Mouse (Mus musculus): ENCODE measurements around the gene Il10ra.

The Il10ra gene

DNA sequence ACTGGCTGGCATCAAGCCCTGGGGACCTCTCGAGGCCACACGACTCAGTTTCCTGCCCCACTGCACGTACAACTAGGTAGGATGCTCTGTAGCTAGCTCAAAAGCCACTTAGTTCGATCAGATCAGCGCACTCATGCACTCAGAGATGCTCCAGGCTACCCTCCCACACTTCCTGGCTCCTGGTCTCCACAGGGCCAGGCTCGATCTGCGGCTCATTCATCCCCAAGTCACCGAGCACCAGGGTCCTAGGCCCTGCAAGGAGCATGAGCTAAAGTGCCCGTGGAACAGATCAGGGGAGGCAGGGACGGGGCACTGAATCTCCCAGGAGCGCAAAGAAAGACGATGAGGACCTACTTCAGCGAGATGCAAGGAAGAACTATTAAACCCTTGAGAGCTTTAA is 9.9 kb downstream of the Il10ra start:
- no peak for DNase-seq (ENCODE audit: low read depth, low spot score)

DNA sequence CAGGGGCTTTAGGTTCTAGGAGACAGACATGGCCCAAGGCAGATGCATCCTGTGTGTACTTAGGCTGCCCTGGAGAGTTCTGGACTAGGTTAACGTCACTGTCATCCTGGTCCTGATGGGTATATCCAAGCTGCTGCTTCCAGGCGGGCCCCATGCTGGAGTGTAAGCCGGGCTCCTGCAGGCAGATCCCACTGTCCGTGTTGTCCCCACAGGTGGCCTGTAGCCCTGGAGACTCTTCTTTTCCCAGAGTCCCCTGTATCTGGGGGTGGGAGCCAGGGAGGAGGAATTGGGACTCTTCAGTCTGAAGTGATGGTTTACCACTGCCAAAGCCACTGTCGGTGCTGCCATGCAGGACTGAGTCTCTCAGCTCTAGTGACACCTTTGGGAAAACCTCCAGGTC is 13.0 kb downstream of the Il10ra start:
- DNase-seq (ENCODE audit: low read depth, low spot score), result no peak

DNA sequence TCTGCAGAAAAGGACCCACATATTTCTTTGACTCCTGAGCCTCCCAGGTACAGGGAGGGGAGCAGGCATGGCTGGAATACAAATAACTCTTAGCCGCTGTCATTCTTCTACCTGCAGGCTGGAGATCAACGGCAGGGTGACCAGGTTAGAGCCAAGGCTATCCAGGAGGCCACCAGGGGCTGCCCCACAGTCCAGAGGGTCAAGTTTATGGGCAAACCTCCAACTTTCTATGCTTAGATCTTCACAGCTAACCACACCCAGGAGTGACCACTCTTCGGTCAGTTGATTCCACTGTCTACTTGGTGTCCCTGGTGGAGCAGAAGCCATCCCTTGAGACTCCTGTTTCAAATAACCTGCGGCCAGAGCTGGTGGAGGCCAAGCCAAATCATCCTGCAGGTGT is 13.5 kb downstream of the Il10ra start:
- DNase-seq (ENCODE audit: low read depth, low spot score), result no peak

DNA sequence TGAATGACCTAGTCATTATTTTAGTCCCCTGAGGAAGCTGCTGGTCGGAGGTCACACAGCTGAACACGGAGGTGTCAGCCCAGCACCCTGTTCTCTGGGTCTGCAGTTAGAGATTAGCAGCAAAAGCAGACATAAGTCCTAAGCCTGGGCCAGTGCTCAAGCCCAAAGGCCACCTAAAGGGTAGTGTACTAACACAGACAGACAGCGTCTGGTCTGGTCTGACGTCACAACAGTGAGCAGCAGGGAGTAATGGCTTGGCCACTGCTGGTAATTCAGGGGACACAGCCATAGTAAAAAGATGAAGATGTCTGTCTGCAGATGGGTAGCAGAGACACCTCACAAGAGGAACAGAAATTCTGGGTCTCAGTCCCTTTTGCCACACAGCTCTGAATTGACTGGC is 14.3 kb downstream of the Il10ra start:
- DNase-seq (ENCODE audit: low read depth, low spot score), result no peak

DNA sequence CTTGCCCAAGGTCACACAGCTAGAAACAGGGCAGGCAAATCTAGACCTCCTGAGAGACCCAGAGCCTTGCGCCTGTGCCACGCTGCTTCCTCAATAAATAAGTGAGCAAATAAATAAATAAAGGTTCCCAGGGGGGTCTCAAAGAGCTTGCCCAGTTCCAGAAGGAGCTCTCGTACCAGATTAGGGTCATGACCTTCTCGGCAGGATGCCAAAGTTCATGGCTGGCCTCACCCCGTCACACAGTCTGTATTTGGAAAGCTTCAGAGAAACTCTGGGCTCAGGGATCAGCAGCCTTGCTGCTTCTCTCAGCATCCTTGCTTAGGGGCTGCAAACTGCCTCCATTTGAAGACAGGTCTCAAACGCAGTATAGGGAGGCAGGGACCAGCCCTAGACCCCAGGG is 14.9 kb downstream of the Il10ra start:
- DNase-seq (ENCODE audit: low read depth, low spot score), result no peak

DNA sequence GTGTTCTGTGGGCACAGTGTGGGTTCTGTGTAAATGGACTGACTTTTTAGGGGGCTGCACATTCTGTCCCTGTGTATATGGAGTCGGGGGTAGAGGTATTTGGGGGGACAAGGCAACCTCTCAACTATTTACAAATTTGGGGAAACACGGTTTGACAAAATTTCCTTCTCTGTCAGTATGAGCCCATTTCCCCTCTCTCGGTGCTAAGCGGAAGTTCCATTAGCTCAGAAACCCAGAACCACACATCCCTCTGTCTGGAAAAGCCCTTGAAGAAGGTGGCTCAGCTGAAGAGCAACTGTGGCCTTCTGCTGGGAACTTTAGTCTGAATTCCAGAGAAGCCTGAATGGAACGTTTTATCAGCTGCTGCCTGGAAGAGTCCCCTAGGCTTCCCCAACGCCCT is 16.6 kb downstream of the Il10ra start:
- no peak for DNase-seq (ENCODE audit: low read depth, low spot score)

DNA sequence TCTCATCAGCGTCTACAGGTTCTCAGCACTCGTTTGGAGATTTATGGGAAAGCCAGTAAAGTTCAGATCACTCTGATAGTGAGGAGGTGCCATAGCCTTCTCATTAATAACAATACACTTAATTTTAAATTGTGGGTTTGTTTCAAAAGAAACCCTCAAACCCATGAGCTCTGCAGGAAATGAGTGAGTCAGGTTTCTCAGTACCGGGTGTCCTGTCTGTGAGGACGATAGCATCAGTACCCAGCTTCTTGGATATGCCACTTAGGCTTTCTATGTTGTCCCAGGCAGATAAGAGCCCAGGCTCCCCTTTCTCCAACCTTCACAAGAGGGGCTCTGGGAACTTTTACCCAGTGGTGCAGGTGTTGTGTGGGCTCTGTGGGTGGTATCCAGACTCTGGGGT is 17.0 kb downstream of the Il10ra start:
- DNase-seq (ENCODE audit: low read depth, low spot score), result no peak

DNA sequence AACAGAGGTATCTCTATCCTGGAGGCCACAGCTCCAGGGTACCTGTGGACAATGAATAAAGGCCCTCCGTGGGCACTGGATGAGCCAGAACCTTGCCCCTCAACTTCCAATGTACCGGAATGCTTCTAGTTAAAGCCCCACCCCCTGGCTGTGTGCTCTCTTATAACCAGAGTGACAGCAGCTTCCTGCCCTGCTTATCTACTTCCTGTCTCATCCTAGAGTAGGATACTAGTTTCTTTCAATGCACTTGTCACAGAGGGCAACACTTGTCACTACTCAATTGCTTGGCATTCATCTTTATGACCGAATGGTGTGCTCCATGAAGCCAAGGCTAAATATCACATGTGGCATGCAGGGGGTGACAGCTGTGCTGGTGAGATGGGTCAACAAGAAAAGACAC is 17.7 kb downstream of the Il10ra start:
- no peak for DNase-seq (ENCODE audit: low read depth, low spot score)

DNA sequence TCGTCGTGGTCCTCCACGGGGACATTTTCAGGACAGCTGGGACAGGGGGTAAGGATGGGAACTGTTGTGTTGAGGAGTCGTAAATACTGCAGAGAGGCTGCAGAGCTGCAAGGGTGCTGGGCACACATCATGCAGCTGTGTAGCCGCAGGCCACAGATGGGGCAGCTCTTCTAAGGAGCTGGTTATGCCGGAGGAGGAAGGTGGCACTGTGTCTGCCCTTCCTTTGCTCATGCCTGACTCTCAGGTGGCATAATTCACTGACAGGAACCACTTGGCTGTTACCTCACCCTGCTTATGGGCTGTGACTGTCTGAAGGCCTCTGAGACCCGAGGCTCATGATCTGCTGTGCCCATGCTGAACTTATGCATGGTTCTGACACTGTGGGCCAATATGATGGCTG is 18.6 kb downstream of the Il10ra start:
- no peak for DNase-seq (ENCODE audit: low read depth, low spot score)

DNA sequence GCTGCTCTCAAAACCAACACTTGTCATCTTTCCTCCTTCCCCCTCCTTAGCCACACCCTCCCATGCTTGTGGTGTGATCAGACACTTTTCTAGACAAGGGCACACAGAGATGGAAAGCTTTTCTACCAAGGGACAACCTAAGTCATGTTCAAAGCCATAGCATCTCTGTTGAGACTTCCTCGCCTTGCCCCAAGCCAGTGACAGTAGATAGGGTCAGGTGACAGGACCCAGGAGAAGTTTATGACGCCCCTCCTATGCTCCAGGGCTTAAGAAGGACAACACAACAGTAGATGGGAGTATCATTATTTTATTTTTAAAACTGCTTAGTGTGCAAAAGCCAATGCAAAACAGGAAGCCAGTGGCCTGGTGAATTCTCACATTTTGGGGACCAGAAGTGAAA is 21.4 kb downstream of the Il10ra start:
- DNase-seq (ENCODE audit: low read depth, low spot score), result no peak

DNA sequence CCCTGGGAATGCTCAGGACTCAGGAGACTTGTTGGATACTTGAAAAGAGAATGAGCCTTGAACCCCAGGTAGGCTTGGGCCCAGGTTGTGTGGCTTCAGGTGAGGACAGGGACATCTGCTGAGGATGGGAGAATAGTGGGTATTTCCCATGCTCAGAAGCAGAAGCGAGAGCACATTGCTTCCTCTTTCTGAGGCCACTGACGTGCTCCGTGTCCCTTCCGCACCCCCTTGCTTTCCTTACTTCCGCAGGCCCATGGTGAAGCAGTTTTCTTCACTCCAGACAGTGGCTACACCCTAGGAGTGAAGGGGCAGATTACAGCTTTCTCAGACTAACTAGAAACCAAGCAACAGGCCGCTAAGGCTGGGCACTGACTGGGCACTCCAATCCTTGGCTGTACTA is 22.9 kb downstream of the Il10ra start:
- no peak for DNase-seq (ENCODE audit: low read depth, low spot score)

DNA sequence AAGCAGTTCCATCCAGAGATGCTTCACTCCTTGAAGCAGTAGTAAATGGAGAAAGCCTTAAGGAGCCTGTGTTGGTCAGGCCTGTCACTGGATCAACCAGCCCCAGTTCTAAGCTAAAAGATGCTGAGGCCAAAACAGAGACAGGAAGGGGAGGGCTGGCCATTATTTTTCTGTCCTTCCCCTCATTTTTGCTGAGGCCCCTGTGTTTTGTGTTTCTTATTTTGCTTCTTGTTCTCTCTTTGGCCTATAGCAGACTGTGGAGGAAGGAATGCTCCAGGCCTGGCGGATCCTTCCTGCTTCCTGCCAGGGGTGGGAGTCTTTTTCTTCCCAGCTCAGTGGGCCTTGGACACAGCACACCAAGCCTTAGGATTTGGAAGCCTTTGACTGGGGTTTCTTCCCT is 23.5 kb downstream of the Il10ra start:
- no peak for DNase-seq (ENCODE audit: low read depth, low spot score)

DNA sequence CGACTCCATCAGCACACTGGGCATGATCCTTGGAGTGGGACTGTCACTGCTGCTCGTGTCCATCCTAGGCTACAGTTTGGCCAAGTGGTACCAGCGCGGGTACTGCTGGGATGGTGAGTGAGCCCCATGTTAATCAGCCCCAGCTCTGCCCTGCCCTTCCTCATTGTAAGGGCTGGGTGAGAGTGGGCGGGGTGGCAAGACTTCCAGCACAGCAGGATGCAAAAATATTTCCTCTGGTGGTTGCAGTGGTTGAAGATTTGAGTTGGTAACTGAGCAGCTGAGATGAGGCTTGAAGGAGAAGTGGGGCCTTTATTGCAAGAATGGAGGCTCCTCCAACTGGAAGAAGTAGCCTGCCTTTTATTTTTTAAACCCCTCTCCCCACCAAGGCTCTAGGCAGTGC is 27.6 kb downstream of the Il10ra start:
- DNase-seq (ENCODE audit: low read depth, low spot score), result no peak

DNA sequence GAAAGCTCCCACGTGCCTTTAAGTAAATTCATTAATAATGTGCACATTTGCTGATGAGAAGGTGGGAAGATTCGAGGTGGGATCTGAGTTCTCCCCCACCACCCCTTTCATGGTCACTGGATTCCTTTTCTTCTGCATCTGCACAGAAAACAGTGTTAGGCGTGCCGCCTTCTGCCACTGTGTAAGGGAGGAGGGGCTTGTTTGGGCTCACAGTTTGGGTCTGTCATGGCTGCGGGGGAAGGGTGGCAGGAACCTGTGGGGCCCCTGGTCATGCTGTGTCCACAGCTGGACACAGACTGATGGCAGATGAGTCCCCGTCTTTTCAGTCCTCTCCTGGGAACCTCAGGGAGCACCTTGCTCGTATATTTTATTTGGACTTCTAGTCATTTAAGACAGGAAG is 32.2 kb downstream of the Il10ra start:
- no peak for DNase-seq (ENCODE audit: low read depth, low spot score)

DNA sequence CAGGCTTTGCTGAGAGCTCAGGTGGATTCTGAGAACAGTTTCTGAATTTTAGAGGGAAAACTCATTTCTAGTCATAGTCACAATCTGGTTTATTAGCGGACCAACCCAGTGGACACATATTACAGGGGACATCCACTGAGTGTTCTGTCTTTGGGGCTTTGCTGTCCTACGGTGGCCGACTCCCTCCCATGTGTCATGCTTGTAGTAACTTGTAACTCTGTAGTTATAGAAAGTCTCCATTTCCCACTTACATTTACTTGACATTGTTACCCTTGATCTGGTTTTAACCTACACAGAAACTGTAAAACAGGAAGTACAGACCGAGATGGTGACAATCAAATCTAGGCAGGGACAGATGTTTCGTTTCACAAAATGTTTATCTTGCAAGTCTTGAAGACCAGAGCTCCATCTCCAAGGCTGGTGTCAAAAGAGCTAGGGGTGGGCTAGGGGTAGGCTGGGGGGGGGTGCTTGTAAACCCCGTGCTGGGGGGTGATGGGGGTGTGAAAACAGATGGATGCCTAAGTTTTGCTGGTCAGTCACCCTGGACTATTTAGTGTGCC is 33.2 kb downstream of the Il10ra start:
- no peak for DNase-seq (ENCODE audit: low read depth, low spot score)

DNA sequence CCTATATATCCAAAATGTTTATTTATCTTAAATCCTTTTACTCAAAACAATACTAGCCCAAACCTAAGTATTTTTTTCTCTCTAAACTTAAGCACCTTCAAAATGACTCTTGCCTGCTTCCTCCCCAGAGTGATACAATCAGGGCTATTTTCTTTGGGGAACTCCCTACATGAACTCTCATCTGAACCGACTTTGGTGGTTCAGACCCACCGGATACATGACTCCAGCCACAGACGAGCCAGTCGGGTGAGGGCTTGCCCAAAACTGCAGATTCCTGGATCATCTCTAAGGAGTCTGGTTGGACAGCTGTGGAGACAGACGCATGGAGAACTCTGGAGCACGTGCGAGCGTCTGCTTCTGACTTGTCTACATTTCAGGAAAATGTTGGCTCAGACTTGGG is 39.6 kb downstream of the Il10ra start:
- DNase-seq (ENCODE audit: low read depth, low spot score), result no peak

DNA sequence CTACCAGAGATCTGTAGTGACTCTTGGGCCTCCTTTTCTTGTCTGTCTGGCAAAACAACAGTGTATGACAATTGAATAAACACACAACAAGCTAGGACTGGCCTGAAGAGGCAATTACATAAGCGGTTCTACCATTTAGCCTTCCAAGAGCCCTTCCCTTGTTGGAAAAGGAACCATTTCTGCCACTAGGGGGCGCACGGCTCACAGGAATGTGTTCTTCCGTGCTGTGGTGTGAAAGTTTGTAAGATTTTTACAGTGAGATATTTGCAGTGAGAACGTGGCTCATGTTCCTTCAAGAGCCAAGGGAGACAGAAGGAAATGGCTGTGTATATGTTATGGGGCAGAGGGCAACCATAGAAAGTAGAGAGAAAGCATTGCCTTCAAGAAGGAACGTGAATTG is 47.4 kb downstream of the Il10ra start:
- peak; percentile 42 for DNase-seq (ENCODE audit: low read depth, low spot score)

DNA sequence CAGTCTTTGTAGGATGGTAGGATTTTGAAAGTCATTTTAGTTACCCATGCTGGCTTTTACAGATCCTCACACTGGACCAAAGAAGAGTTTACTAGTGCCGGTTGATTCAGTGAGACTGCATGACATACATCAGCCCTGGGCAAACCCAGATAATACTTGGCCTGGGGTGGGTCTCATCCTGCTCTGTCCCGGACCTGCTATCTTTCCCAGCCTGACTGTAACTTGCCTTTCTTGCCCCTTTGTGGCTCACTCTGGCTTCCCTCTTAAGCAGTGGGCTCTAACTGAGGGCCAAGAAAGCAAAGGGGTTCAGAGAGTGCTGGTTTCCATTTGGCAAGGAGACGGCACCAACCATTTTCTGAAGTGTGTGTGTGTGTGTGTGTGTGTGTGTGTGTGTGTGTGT is 49.3 kb downstream of the Il10ra start:
- DNase-seq (ENCODE audit: low read depth, low spot score), result no peak

DNA sequence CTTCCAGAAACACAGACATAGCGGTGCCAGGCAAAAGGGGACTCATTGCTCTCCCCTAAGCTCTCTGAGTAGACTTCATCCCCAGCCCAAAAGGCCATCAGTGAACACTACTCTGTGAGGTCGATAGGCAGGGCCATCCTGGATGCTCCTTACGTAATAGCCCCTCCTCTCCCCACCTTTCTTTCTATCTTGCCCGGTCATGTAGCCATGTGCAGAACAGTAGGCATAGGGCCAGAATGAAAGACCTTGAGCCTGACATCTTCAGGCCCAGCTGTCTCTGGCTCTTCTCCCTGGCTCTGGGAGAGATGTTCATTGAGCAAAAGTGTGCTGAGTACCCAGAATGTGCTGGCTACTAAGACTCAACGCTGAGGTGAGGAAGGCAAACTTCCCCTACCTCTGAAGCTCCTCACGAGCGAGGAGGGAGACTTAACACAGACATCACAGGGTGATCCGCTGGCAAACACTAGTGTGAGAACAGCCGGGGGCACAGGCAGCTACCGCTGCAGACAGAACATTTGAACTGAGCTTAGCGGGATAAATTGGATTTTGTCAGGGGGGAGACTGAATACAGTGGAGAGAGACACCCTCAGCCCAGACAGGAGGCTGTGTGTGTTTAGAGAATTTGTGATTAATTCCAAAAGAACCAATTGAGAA is 53.3 kb downstream of the Il10ra start:
- DNase-seq (ENCODE audit: low read depth, low spot score), result no peak

DNA sequence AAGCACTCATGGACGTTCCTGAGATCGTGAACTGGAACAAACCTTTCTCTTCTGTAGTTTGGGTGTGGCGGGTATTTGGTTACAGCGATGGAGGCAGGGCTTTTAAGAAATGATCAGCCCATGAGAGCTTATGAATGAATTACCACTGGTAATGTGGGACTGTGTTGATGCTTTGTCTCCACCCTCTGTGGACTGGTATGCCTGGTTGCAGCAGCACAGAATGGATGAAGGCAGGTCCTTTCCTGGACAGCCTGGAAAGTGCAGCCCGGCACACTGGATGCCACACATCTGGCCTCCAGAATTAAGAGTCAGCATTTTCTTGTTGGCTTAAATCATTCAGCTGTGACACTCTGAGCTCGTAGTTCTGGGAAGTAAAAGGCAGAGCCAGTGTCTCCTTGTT is 56.9 kb downstream of the Il10ra start:
- no peak for DNase-seq (ENCODE audit: low read depth, low spot score)

DNA sequence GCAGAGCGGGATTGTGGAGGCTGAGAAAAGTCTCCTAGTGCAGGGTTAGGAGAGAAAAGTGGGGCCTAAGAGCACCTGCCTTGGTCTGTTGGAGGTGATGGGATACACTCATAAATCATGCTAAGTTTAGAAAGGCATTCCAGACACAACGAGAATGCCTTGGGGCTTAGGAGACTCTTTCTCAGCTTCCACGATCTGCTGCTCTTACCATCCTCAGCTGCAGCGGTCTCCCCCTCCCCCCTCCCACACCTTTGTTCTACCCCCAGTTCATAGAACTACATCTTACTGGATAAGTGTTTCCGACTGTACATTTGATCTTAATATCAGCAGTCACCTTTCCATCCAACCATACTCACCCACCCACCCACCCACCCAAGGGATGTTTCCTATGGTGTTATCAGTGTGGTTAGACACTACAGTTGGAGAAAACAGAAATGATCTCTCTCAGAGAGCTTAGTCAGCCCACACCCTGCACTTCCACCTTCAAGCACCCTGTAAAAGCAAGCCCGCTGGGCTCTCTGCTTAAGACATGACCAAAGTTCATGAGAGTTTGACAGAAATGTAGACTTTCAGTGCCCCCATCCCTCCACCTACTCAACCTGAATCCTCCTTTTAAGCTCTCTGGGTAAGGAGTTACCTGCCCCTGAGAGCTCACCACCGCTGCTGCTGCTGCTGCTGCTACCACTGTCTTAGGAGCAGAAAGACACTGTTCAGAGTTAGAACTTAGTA is 61.8 kb downstream of the Il10ra start:
- DNase-seq (ENCODE audit: low read depth, low spot score), result no peak

DNA sequence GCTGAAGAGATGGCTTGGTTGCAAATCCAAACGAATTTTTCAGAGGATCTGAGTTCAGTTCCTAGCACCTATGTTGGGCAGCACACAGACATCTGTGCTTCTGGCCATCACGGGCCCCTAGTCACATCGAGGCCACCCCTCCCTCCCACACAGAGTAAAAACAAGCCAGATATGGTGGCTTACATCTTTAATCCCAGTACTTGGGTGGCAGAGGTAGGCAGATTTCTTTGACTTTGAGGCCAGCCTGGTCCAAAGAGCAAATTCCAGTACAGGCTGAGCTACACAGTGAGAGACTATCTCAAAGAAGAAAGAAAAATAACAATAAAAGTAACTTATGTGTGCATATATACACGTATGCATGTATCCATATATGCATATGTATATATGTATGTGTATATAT is 62.8 kb downstream of the Il10ra start:
- DNase-seq (ENCODE audit: low read depth, low spot score), result no peak

DNA sequence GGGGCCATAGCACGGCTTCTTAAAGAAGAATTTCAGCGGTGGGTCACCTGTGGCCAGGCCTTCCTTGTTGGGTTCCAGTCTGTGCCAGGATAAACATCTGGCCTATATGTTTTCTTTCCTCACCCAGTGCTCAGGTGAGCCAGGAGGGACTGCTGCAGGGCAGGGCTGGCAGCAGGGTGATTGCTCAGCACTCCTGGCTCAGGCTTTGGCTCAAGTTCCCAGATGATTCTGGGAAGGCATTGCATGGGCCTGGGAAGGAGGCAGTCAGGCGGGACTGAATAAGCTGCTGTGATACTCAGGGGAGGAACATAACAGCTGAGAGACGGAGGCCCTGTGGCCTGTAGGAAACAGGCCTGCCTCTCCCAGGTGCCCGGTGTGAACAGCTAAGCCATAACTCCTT is 63.8 kb downstream of the Il10ra start:
- no peak for DNase-seq (ENCODE audit: low read depth, low spot score)
